Mouse (Mus musculus): ENCODE measurements around the gene Prkca. TPM values are rescaled to one million over a fixed set of nuclear protein-coding genes. Genes with fewer than 3 reads are reported as not detected.
A peak's percentile ranks its signal among the peaks of the same experiment; 100 is the strongest.

The Prkca gene
- total and polyA plus RNA-seq, 3 experiments: 15.3 to 30.9 (median 19.9) TPM

DNA sequence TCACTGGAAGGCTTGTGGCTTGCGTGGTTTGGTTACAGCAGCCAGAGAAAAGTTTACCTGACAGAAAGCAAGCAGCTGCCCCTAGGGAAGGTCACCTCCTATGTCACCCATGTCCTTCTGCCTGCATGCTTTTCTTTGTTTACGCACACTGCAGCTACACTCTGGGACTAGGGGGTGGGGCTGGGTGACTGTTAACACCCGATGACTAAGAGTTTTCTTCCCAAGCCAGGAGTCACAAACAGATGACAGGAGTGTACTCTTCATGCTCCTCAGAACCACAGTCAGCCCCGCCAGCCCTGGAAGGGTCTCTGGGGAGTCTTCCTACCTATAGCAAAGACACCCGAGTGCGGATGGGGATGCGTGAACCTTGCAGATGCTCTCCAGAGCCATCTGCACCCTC lies 351.7 kb downstream of the Prkca start:
- no peak overlapping the region for H3K4me3 ChIP-seq (ENCODE audit: control insufficient read depth in 1 of 2, insufficient read depth in 1 of 2, low read depth in 2 of 2, low read length in 2 of 2)
- TF ChIP-seq MAX (IDR thresholded peaks at IDR 0.05; ENCODE audit: low read length) (no peak), RCOR1 (IDR thresholded peaks at IDR 0.05; ENCODE audit: low read depth, low read length) (no peak), MXI1 (IDR thresholded peaks at IDR 0.05; ENCODE audit: low read depth, low read length) (no peak), TCF12 (IDR thresholded peaks at IDR 0.05; ENCODE audit: low read depth, low read length) (no peak)
- no peaks in the 10 kb centered on the region for H3K27me3 ChIP-seq (ENCODE audit: control insufficient read depth in 1 of 2, insufficient read depth in 2 of 2, low read length in 2 of 2)
- H3K9me3 ChIP-seq (replicated peaks; ENCODE audit: insufficient read depth, low read length): no peaks in the 10 kb centered on the region
- H3K9ac ChIP-seq (ENCODE audit: control insufficient read depth, low read depth, low read length, poor library complexity, severe bottlenecking): no peak overlapping the region
- no peak overlapping the region for H3K27ac ChIP-seq (ENCODE audit: control insufficient read depth, low read depth, low read length)
- H3K36me3 ChIP-seq (ENCODE audit: control insufficient read depth in 1 of 2, insufficient read depth in 2 of 2, low read length in 2 of 2): no peaks in the 10 kb centered on the region
- H3K4me1 ChIP-seq (ENCODE audit: control insufficient read depth in 1 of 2, insufficient read depth in 2 of 2, low read length in 2 of 2): no peaks in the 10 kb centered on the region
- no peak for DNase-seq (ENCODE audit: low read depth, low spot score)
- H3K79me2 ChIP-seq (ENCODE audit: control insufficient read depth, insufficient read depth, low read length, poor library complexity): no peaks in the 10 kb centered on the region

DNA sequence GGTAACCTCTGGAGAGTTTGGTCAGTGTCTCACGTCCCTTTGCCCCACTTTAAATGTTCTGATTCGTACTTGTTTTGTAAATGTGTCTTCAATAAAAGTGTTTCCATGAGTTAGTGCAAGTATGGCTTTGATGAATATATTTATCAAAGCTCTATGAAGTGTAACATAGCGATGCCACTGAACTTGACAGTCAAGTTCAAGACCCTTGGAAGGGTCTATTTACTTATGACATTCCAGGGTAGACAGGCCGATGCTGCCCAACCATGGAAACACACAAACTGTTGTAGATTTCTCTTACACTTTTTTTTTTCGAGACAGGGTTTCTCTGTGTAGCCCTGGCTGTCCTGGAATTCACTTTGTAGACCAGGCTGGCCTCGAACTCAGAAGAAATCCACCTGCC lies 354.5 kb downstream of the Prkca start:
- H3K4me1 ChIP-seq (ENCODE audit: control insufficient read depth in 1 of 2, insufficient read depth in 2 of 2, low read length in 2 of 2): peaks cover 0 to 3% of the 10 kb centered on the region in 2 experiments; a peak in 3 of 4 replicates
- H3K27ac ChIP-seq (ENCODE audit: control insufficient read depth, low read depth, low read length): no peak overlapping the region
- H3K36me3 ChIP-seq (ENCODE audit: control insufficient read depth in 1 of 2, insufficient read depth in 2 of 2, low read length in 2 of 2): peaks cover 0 to 3% of the 10 kb centered on the region in 2 experiments; a peak in 2 of 4 replicates

DNA sequence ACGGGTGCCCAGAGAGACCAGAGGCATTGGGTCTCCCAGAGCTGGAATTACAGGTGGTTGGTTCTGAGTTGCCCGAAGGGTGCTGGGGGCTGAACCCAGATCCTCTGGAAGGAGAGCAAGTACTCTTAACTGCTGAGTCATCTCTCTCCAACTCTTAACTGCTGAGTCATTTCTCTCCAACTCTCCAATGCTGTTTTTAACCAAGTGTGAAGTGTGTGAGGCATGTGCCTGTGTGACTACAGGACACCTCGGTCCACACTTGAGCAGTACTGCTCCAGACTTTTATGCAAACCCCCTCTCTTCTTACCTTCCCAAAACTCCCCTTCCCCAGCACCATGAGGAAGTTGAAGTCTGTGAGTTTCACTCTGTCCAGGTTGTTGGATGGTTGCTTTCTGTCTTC lies 357.8 kb downstream of the Prkca start:
- no peak overlapping the region for H3K4me3 ChIP-seq (ENCODE audit: control insufficient read depth in 1 of 2, insufficient read depth in 1 of 2, low read depth in 2 of 2, low read length in 2 of 2)
- peaks cover 0 to 3% of the 10 kb centered on the region in 2 experiments; a peak in 2 of 4 replicates for H3K36me3 ChIP-seq (ENCODE audit: control insufficient read depth in 1 of 2, insufficient read depth in 2 of 2, low read length in 2 of 2)
- H3K9me3 ChIP-seq (replicated peaks; ENCODE audit: insufficient read depth, low read length): no peaks in the 10 kb centered on the region
- no peaks in the 10 kb centered on the region for H3K79me2 ChIP-seq (ENCODE audit: control insufficient read depth, insufficient read depth, low read length, poor library complexity)
- no peaks in the 10 kb centered on the region for H3K27me3 ChIP-seq (ENCODE audit: control insufficient read depth in 1 of 2, insufficient read depth in 2 of 2, low read length in 2 of 2)
- peak overlapping the region; percentile 13; the same call in 1 of the 2 replicates for H3K27ac ChIP-seq (ENCODE audit: control insufficient read depth, low read depth, low read length)
- DNase-seq (ENCODE audit: low read depth, low spot score): peak; percentile 85
- no peak overlapping the region for H3K9ac ChIP-seq (ENCODE audit: control insufficient read depth, low read depth, low read length, poor library complexity, severe bottlenecking)
- H3K4me1 ChIP-seq (ENCODE audit: control insufficient read depth in 1 of 2, insufficient read depth in 2 of 2, low read length in 2 of 2): peaks cover 0 to 3% of the 10 kb centered on the region in 2 experiments; a peak in 3 of 4 replicates
- no peak for TF ChIP-seq GATA1 (IDR thresholded peaks at IDR 0.05; ENCODE audit: low read depth, low read length)
- peak; percentile 70 for TF ChIP-seq MYC (IDR thresholded peaks at IDR 0.05; ENCODE audit: low read depth, low read length)
- peak; percentile 71; the same call in 1 of the 2 replicates for TF ChIP-seq MAX (IDR thresholded peaks at IDR 0.05; ENCODE audit: low read length)
- no peak for TF ChIP-seq ZC3H11A (IDR thresholded peaks at IDR 0.05; ENCODE audit: low read depth, low read length)
- peak; percentile 54 to 75 for TF ChIP-seq EP300 (IDR thresholded peaks at IDR 0.05; ENCODE audit: low read depth in 1 of 2, low read length in 2 of 2)
- no peak for TF ChIP-seq ZNF384 (IDR thresholded peaks at IDR 0.05; ENCODE audit: low read depth, low read length)
- TF ChIP-seq MEF2A (IDR thresholded peaks at IDR 0.05; ENCODE audit: extremely low read depth, insufficient replicate concordance, low read depth, low read length, poor library complexity, severe bottlenecking): no peak
- TF ChIP-seq JUND (IDR thresholded peaks at IDR 0.05; ENCODE audit: low read depth, low read length): no peak
- no peak for TF ChIP-seq TCF12 (IDR thresholded peaks at IDR 0.05; ENCODE audit: low read depth, low read length)
- no peak for TF ChIP-seq POLR2AphosphoS2 (IDR thresholded peaks at IDR 0.05; ENCODE audit: low read length)
- TF ChIP-seq ZMIZ1 (IDR thresholded peaks at IDR 0.05; ENCODE audit: low read depth, low read length): no peak
- no peak for TF ChIP-seq SMC3 (IDR thresholded peaks at IDR 0.05; ENCODE audit: low read depth, low read length)
- TF ChIP-seq BHLHE40 (IDR thresholded peaks at IDR 0.05; ENCODE audit: borderline replicate concordance, low read depth, low read length): no peak
- peak; percentile 96 for TF ChIP-seq GABPA (IDR thresholded peaks at IDR 0.05; ENCODE audit: low read depth, low read length)
- no peak for TF ChIP-seq RAD21 (IDR thresholded peaks at IDR 0.05; ENCODE audit: low read depth, low read length)
- peak; percentile 45; the same call in 1 of the 2 replicates for TF ChIP-seq SIN3A (IDR thresholded peaks at IDR 0.05; ENCODE audit: low read length)
- TF ChIP-seq ELF1 (IDR thresholded peaks at IDR 0.05; ENCODE audit: low read depth, low read length): no peak
- no peak for TF ChIP-seq NELFE (IDR thresholded peaks at IDR 0.05; ENCODE audit: low read depth, low read length)
- no peak for TF ChIP-seq CTCF (IDR thresholded peaks at IDR 0.05 in 2 of 3, conservative IDR thresholded peaks at IDR 0.05 in 1 of 3; ENCODE audit: control insufficient read depth in 1 of 3, insufficient read depth in 1 of 3, low read depth in 2 of 3, low read length in 3 of 3, poor library complexity in 1 of 3, severe bottlenecking in 1 of 3)
- TF ChIP-seq TBP (IDR thresholded peaks at IDR 0.05; ENCODE audit: low read depth, low read length): no peak
- no peak for TF ChIP-seq UBTF (IDR thresholded peaks at IDR 0.05; ENCODE audit: borderline replicate concordance, insufficient read depth, low read depth, low read length)
- no peak for TF ChIP-seq USF1 (IDR thresholded peaks at IDR 0.05; ENCODE audit: low read depth, low read length)
- TF ChIP-seq HCFC1 (IDR thresholded peaks at IDR 0.05; ENCODE audit: low read depth, low read length): no peak

More for the DNA sequence above, 354.5 kb downstream of the Prkca start:
- Histone ChIP-seq H3K79me2 (ENCODE audit: control insufficient read depth, insufficient read depth, low read length, poor library complexity) (no peaks in the 10 kb centered on the region), H3K9me3 (replicated peaks; ENCODE audit: insufficient read depth, low read length) (no peaks in the 10 kb centered on the region), H3K9ac (ENCODE audit: control insufficient read depth, low read depth, low read length, poor library complexity, severe bottlenecking) (no peak overlapping the region), H3K4me3 (ENCODE audit: control insufficient read depth in 1 of 2, insufficient read depth in 1 of 2, low read depth in 2 of 2, low read length in 2 of 2) (no peak overlapping the region), H3K27me3 (ENCODE audit: control insufficient read depth in 1 of 2, insufficient read depth in 2 of 2, low read length in 2 of 2) (no peaks in the 10 kb centered on the region)
- DNase-seq (ENCODE audit: low read depth, low spot score): no peak
- TF ChIP-seq TAL1 (IDR thresholded peaks at IDR 0.05; ENCODE audit: low read length) (no peak), CHD1 (IDR thresholded peaks at IDR 0.05; ENCODE audit: low read depth, low read length) (no peak), MXI1 (IDR thresholded peaks at IDR 0.05; ENCODE audit: low read depth, low read length) (no peak), EP300 (IDR thresholded peaks at IDR 0.05; ENCODE audit: low read depth in 1 of 2, low read length in 2 of 2) (no peak)

Measured in MEL (cell line).